Mouse (Mus musculus) embryonic fibroblast, embryonic 13.5 days (primary cell): Measurements from ENCODE around the gene Lamb3.

ENCODE experiments used
- CTCF ChIP-seq: IDR thresholded peaks from 2 replicates; pipeline ENCODE4 v1.5.1; 2011; ENCODE audit warnings: mild to moderate bottlenecking, control low read depth, low read length, moderate library complexity, borderline replicate concordance; ENCODE audit not compliant: insufficient read depth
- POLR2A ChIP-seq: IDR thresholded peaks from 2 replicates; pipeline ENCODE4 v1.6.1; 2011; ENCODE audit warnings: low read depth, mild to moderate bottlenecking, control low read depth, low read length, moderate library complexity

DNA sequence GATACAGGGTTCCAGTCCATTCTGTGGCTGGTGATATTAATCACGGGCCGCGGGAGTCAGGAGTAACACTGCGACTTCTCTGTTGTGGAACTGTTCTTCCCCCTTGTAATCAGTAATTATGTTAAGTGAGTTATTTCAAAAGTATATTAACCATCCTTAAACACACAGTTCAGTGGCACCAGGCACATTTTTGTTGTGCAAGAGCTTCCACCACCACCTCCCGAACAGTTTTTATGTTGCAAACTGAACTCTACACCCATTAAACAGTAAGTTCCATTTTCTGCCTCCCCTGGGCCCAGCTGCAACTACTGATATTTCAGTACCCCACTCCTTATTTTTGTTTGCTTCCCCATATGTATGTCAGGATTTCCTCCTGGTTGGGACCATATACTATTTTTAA is 22.1 kb downstream of the Lamb3 start:
- TF ChIP-seq POLR2A (no peak), CTCF (no peak)
